Mouse (Mus musculus) CH12.LX (cell line): ENCODE measurements around the gene Dand5. TPM values are rescaled to one million over a fixed set of nuclear protein-coding genes. Genes with fewer than 3 reads are reported as not detected.

Source experiments
- DNase-seq: peaks from one replicate; pipeline ENCODE4 v3.0.0-alpha.2; 2013; ENCODE audit errors: extremely low read depth
- H3K27ac ChIP-seq: 2 replicates; pipeline ENCODE4 v1.5.1; 2012; ENCODE audit warnings: low read depth, mild to moderate bottlenecking, control low read depth, moderate library complexity; ENCODE audit not compliant: insufficient read depth
- H3K27me3 ChIP-seq: replicated peaks from 2 replicates; pipeline ENCODE3; 2012; ENCODE audit warnings: inconsistent platforms
- H3K36me3 ChIP-seq, 2 experiments: replicated peaks in 1 of 2; 2 replicates each; pipeline versions ENCODE3 to v1.6.1; 2012; ENCODE audit warnings: inconsistent platforms in 1 of 2, low read length in 1 of 2, mild to moderate bottlenecking in 1 of 2, mixed read lengths in 1 of 2, moderate library complexity in 1 of 2; ENCODE audit not compliant: control insufficient read depth in 1 of 2, insufficient read depth in 1 of 2
- H3K4me1 ChIP-seq, 2 experiments: 2 replicates each; pipeline ENCODE4 v1.6.1; 2012; ENCODE audit warnings: inconsistent platforms in 1 of 2, moderate library complexity in 1 of 2; ENCODE audit not compliant: insufficient read depth in 2 of 2, control insufficient read depth in 1 of 2
- H3K4me2 ChIP-seq: 2 replicates; pipeline ENCODE4 v1.6.1; 2012; ENCODE audit warnings: low read depth, mild to moderate bottlenecking, control low read depth; ENCODE audit not compliant: poor library complexity, insufficient read depth, severe bottlenecking
- H3K4me3 ChIP-seq, 3 experiments: fragments of 150-350 bp in 1 of 3; sonication (generic) in 1 of 3; replicated peaks in 1 of 3; 2 replicates each; pipeline versions ENCODE3 to v1.5.1; 2011 to 2012; ENCODE audit warnings: low read depth in 2 of 3, low read length in 2 of 3, mild to moderate bottlenecking in 2 of 3, moderate library complexity in 2 of 3, control low read depth in 1 of 3, improper control_type of control experiment in 1 of 3, inconsistent platforms in 1 of 3, mixed read lengths in 1 of 3; ENCODE audit not compliant: poor library complexity in 1 of 3
- H3K79me2 ChIP-seq: replicated peaks from 2 replicates; pipeline ENCODE4 v1.6.1; 2012; ENCODE audit warnings: mild to moderate bottlenecking, moderate library complexity; ENCODE audit not compliant: control insufficient read depth, poor library complexity, insufficient read depth, severe bottlenecking; ENCODE audit errors: extremely low read depth
- H3K9ac ChIP-seq: 2 replicates; pipeline ENCODE4 v1.6.1; 2012; ENCODE audit warnings: low read depth, mild to moderate bottlenecking, control low read depth, moderate library complexity; ENCODE audit not compliant: insufficient read depth
- H3K9me3 ChIP-seq: replicated peaks from 2 replicates; pipeline ENCODE3; 2012; ENCODE audit warnings: low read length, inconsistent platforms, mixed read lengths
- BHLHE40 ChIP-seq: IDR thresholded peaks from 2 replicates; pipeline ENCODE4 v1.6.1; 2011; ENCODE audit warnings: mild to moderate bottlenecking, low read depth, low read length, improper control_type of control experiment
- CHD1 ChIP-seq: IDR thresholded peaks from 2 replicates; pipeline ENCODE4 v1.6.1; 2012; ENCODE audit warnings: low read depth, low read length, improper control_type of control experiment, inconsistent platforms
- CTCF ChIP-seq, 2 experiments: IDR thresholded peaks in 1 of 2; conservative IDR thresholded peaks in 1 of 2; 2 replicates each; pipeline ENCODE4 v1.5.1; 2011 to 2012; ENCODE audit warnings: low read depth in 2 of 2, low read length in 2 of 2, improper control_type of control experiment in 1 of 2, inconsistent platforms in 1 of 2, mild to moderate bottlenecking in 1 of 2, moderate library complexity in 1 of 2
- E2F4 ChIP-seq: IDR thresholded peaks from 2 replicates; pipeline ENCODE4 v1.6.1; 2011; ENCODE audit warnings: low read depth, low read length, improper control_type of control experiment; ENCODE audit not compliant: insufficient replicate concordance
- ELF1 ChIP-seq: IDR thresholded peaks from 2 replicates; pipeline ENCODE4 v1.6.1; 2014; ENCODE audit warnings: low read depth, mild to moderate bottlenecking, inconsistent platforms, low read length, improper control_type of control experiment
- GABPA ChIP-seq: IDR thresholded peaks from 2 replicates; pipeline ENCODE4 v1.6.1; 2012; ENCODE audit warnings: low read depth, low read length, improper control_type of control experiment, inconsistent platforms; ENCODE audit not compliant: insufficient replicate concordance
- IRF4 ChIP-seq: IDR thresholded peaks from 2 replicates; pipeline ENCODE4 v1.6.1; 2014; ENCODE audit warnings: low read depth, mild to moderate bottlenecking, inconsistent platforms, low read length, improper control_type of control experiment
- JUND ChIP-seq: conservative IDR thresholded peaks from 2 replicates; pipeline ENCODE4 v1.6.1; 2011; ENCODE audit warnings: low read depth, low read length, improper control_type of control experiment
- MAZ ChIP-seq: IDR thresholded peaks from 2 replicates; pipeline ENCODE4 v1.6.1; 2012; ENCODE audit warnings: low read depth, mild to moderate bottlenecking, inconsistent platforms, low read length, improper control_type of control experiment, moderate library complexity
- MEF2A ChIP-seq: IDR thresholded peaks from 2 replicates; pipeline ENCODE4 v1.6.1; 2014; ENCODE audit warnings: low read depth, mild to moderate bottlenecking, inconsistent platforms, low read length, improper control_type of control experiment, borderline replicate concordance
- MXI1 ChIP-seq: IDR thresholded peaks from 2 replicates; pipeline ENCODE4 v1.6.1; 2011; ENCODE audit warnings: mild to moderate bottlenecking, low read depth, low read length, improper control_type of control experiment
- NELFE ChIP-seq: IDR thresholded peaks from 2 replicates; pipeline ENCODE4 v1.6.1; 2011; ENCODE audit warnings: low read depth, low read length, improper control_type of control experiment
- NRF1 ChIP-seq: IDR thresholded peaks from 2 replicates; pipeline ENCODE4 v1.6.1; 2014; ENCODE audit warnings: low read depth, mild to moderate bottlenecking, inconsistent platforms, low read length, improper control_type of control experiment, moderate library complexity
- RAD21 ChIP-seq: IDR thresholded peaks from 2 replicates; pipeline ENCODE4 v1.6.1; 2011; ENCODE audit warnings: low read depth, mild to moderate bottlenecking, low read length, improper control_type of control experiment, moderate library complexity
- RCOR1 ChIP-seq: conservative IDR thresholded peaks from 2 replicates; pipeline ENCODE4 v1.6.1; 2012; ENCODE audit warnings: low read depth, mild to moderate bottlenecking, inconsistent platforms, low read length, improper control_type of control experiment
- SMC3 ChIP-seq: IDR thresholded peaks from 2 replicates; pipeline ENCODE4 v1.6.1; 2011; ENCODE audit warnings: low read depth, low read length, improper control_type of control experiment
- ZKSCAN1 ChIP-seq: IDR thresholded peaks from 2 replicates; pipeline ENCODE4 v1.6.1; 2012; ENCODE audit warnings: low read depth, inconsistent platforms, low read length, improper control_type of control experiment, borderline replicate concordance
- ZNF384 ChIP-seq: IDR thresholded peaks from 2 replicates; pipeline ENCODE4 v1.6.1; 2012; ENCODE audit warnings: low read depth, low read length, improper control_type of control experiment, inconsistent platforms
- dilution Hi-C: fragments of 300-500 bp; cut with MboI; formaldehyde crosslinking; loops from 2 replicates; pipeline ENCODE4 v1.14.3; 2020; ENCODE audit warnings: low sequenced_read_pairs; ENCODE audit not compliant: extremely low pct_unique_long_range_greater_than_20kb, extremely low pct_ligation_motif_present
- in situ Hi-C: fragments of 300-500 bp; cut with MboI; formaldehyde crosslinking; loops from 3 replicates; pipeline ENCODE4 v1.14.3; 2019; ENCODE audit warnings: low sequenced_read_pairs, low pct_ligation_motif_present, low pct_unique_long_range_greater_than_20kb, mixed read lengths
- polyA plus RNA-seq: library from polyadenylated mRNA; unstranded; fragments of >175 nt; gene quantifications from 2 replicates; pipeline ENCODE4 v1.2.1, GENCODE M21; 2012; ENCODE audit warnings: low read depth; ENCODE audit not compliant: insufficient read length
- total RNA-seq, 2 experiments: library from RNA; depleted of rRNA; stranded (reverse); fragments of 300-350 nt in 1 of 2; fragments of >200 nt in 1 of 2; gene quantifications; 2 replicates each; pipeline ENCODE4 v1.2.3; 2012 to 2014

The Dand5 gene
- total and polyA plus RNA-seq, 3 experiments: 1.4 to 1.7 (median 1.5) TPM

GRCm38 (mm10) chr8:84811303-84811702 is 11.3 kb downstream of the Dand5 start:
- dilution Hi-C loops: no loop called here
- Histone ChIP-seq H3K4me1 (peaks cover 2 to 12% of the 10 kb centered on the region in 2 experiments; a peak in 2 of 4 replicates), H3K27ac (no peak overlapping the region), H3K27me3 (peaks cover 40% of the 10 kb centered on the region), H3K36me3 (no peaks in the 10 kb centered on the region), H3K4me2 (peak overlapping the region; percentile 86), H3K9me3 (peaks cover under 1% of the 10 kb centered on the region), H3K79me2 (no peaks in the 10 kb centered on the region), H3K9ac (no peak overlapping the region; the same call in 1 of the 2 replicates), H3K4me3 (peak overlapping the region; percentile 32 to 47 (median 37))
- no peak for DNase-seq
- in situ Hi-C loops: loop anchor here (5.0 to 10.0 kb wide), 2 partner anchors 97 to 234 kb away; no protein-coding TSS in a partner anchor
- TF ChIP-seq JUND (no peak), NELFE (no peak), E2F4 (no peak), CHD1 (no peak)

DNA sequence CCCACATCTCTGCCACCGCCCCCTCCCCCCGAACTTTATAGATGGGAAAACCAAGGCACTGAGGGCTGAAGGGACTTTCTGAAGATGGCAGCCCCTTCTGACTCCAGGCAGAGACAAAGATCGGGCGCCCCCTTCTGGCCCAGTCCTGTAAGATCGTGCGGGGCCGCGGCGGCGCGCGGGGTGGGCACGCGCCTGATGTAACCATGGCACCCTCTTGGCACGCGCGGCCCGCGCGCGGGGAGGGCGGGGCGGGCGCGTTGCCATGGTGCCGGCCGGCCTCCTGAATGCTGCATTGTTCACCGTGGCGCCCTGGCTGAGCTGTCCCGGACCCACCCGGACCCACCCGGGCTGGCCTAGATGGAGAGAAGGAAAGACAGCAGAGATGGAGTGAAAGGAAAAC is 11.7 kb downstream of the Dand5 start:
- Histone ChIP-seq H3K9ac (no peak overlapping the region; the same call in 1 of the 2 replicates), H3K9me3 (peaks cover 5% of the 10 kb centered on the region), H3K27me3 (peaks cover 44% of the 10 kb centered on the region), H3K4me2 (peak overlapping the region; percentile 86), H3K4me3 (peak overlapping the region; percentile 32 to 47 (median 37)), H3K79me2 (no peaks in the 10 kb centered on the region), H3K4me1 (peaks cover 2 to 12% of the 10 kb centered on the region in 2 experiments; a peak in 2 of 4 replicates), H3K36me3 (no peaks in the 10 kb centered on the region), H3K27ac (no peak overlapping the region)
- dilution Hi-C loops (no loop called here), in situ Hi-C loops (loop anchor here (5.0 to 10.0 kb wide), 2 partner anchors 96 to 234 kb away; no protein-coding TSS in a partner anchor)
- TF ChIP-seq SMC3 (peak; percentile 87), MXI1 (peak; percentile 88), MAZ (peak; percentile 60; the same call in 1 of the 2 replicates), ZNF384 (no peak), ZKSCAN1 (no peak), CTCF (conservative IDR thresholded peaks at IDR 0.05 in 1 of 2, IDR thresholded peaks at IDR 0.05 in 1 of 2; ENCODE audit: low read depth in 2 of 2, low read length in 2 of 2) (peak in 1 of 2 experiments; percentile 91; a peak in 2 of 4 replicates), BHLHE40 (peak; percentile 95), NRF1 (peak; percentile 56), MEF2A (no peak), IRF4 (peak; percentile 36; the same call in 1 of the 2 replicates), RCOR1 (no peak), RAD21 (peak; percentile 64), ELF1 (peak; percentile 40; the same call in 1 of the 2 replicates), GABPA (no peak)
- peak; percentile 79 for DNase-seq
